Mouse (Mus musculus) fat pad, adult 2 months (tissue): ENCODE results near the gene Maml2.

Experiments
- DNase-seq: peaks from one replicate; pipeline ENCODE4 v3.0.0-alpha.2; 2011; ENCODE audit warnings: low read depth, low spot score; ENCODE audit errors: extremely low read depth

The Maml2 gene

GRCm38 (mm10) chr9:13607609-13608185 lies 309.9 kb downstream of the Maml2 start:
- DNase-seq = no peak

GRCm38 (mm10) chr9:13608532-13609071 lies 310.8 kb downstream of the Maml2 start:
- DNase-seq = no peak

GRCm38 (mm10) chr9:13611561-13611960 lies 313.8 kb downstream of the Maml2 start:
- no peak for DNase-seq

GRCm38 (mm10) chr9:13612371-13612770 lies 314.6 kb downstream of the Maml2 start:
- DNase-seq = no peak

GRCm38 (mm10) chr9:13613325-13614268 lies 315.8 kb downstream of the Maml2 start:
- DNase-seq = no peak

- DNase-seq = no peak
Measured at GRCm38 (mm10) chr9:13616383-13617009, 318.7 kb downstream of the Maml2 start.

- DNase-seq = no peak
Measured at GRCm38 (mm10) chr9:13620794-13621193, 323.0 kb downstream of the Maml2 start.

- no peak for DNase-seq
Measured at GRCm38 (mm10) chr9:13621941-13622340, 324.2 kb downstream of the Maml2 start.

GRCm38 (mm10) chr9:13622426-13622825 lies 324.7 kb downstream of the Maml2 start:
- no peak for DNase-seq

- no peak for DNase-seq
Measured at GRCm38 (mm10) chr9:13623892-13624422, 326.2 kb downstream of the Maml2 start.

- DNase-seq = peak; percentile 36
Measured at GRCm38 (mm10) chr9:13624780-13625179, 327.0 kb downstream of the Maml2 start.

GRCm38 (mm10) chr9:13625215-13625614 lies 327.5 kb downstream of the Maml2 start:
- no peak for DNase-seq

GRCm38 (mm10) chr9:13626480-13626879 lies 328.7 kb downstream of the Maml2 start:
- no peak for DNase-seq

- DNase-seq = no peak
Measured at GRCm38 (mm10) chr9:13633371-13633770, 335.6 kb downstream of the Maml2 start.

- DNase-seq = no peak
Measured at GRCm38 (mm10) chr9:13639655-13640054, 341.9 kb downstream of the Maml2 start.

- no peak for DNase-seq
Measured at GRCm38 (mm10) chr9:13645153-13645552, 347.4 kb downstream of the Maml2 start.

- no peak for DNase-seq
Measured at GRCm38 (mm10) chr9:13651065-13651464, 353.3 kb downstream of the Maml2 start.

- DNase-seq = no peak
Measured at GRCm38 (mm10) chr9:13651828-13652227, 354.1 kb downstream of the Maml2 start.

GRCm38 (mm10) chr9:13652389-13652877 lies 354.7 kb downstream of the Maml2 start:
- DNase-seq = no peak

- DNase-seq = no peak
Measured at GRCm38 (mm10) chr9:13652917-13653316, 355.2 kb downstream of the Maml2 start.
